Mouse (Mus musculus) G1E (cell line): ENCODE data around the gene Atp11a. TPM values are rescaled to one million over a fixed set of nuclear protein-coding genes. Genes with fewer than 3 reads are reported as not detected.

Source experiments
- ATAC-seq: 2 replicates; pipeline ENCODE4 v1.8.0; 2016; ENCODE audit warnings: mild to moderate bottlenecking; ENCODE audit not compliant: insufficient number of reproducible peaks, poor library complexity, low FRiP score, severe bottlenecking; ENCODE audit errors: extremely low read depth
- DNase-seq: peaks from one replicate; pipeline ENCODE4 v3.0.0; 2012; ENCODE audit warnings: low spot score
- H3K27me3 ChIP-seq: 2 replicates; pipeline ENCODE4 v1.6.1; 2012; ENCODE audit warnings: mild to moderate bottlenecking, low read length, inconsistent platforms; ENCODE audit not compliant: insufficient read depth
- H3K36me3 ChIP-seq: replicated peaks from 2 replicates; pipeline ENCODE3; 2012; ENCODE audit warnings: mild to moderate bottlenecking, inconsistent platforms
- H3K4me1 ChIP-seq: 2 replicates; pipeline ENCODE4 v1.6.1; 2012; ENCODE audit warnings: low read depth, low read length, inconsistent platforms, mixed read lengths; ENCODE audit not compliant: insufficient read depth
- H3K4me3 ChIP-seq: 2 replicates; pipeline ENCODE4 v1.5.1; 2012; ENCODE audit warnings: low read depth, mild to moderate bottlenecking, inconsistent platforms, low read length, moderate library complexity, mixed read lengths
- H3K9me3 ChIP-seq: replicated peaks from 2 replicates; pipeline ENCODE4 v1.6.1; 2012; ENCODE audit warnings: inconsistent platforms
- CTCF ChIP-seq: IDR thresholded peaks from 2 replicates; pipeline ENCODE4 v1.5.1; 2012; ENCODE audit warnings: low read depth, low read length, inconsistent platforms, mixed read lengths
- GATA1 ChIP-seq: IDR thresholded peaks from 2 replicates; pipeline ENCODE4 v1.6.1; 2012; ENCODE audit warnings: borderline replicate concordance, low read length, inconsistent platforms, mixed read lengths
- GATA2 ChIP-seq: IDR thresholded peaks from 2 replicates; pipeline ENCODE4 v1.6.1; 2012; ENCODE audit warnings: low read depth, low read length, inconsistent platforms, borderline replicate concordance
- POLR2AphosphoS5 ChIP-seq: IDR thresholded peaks from 2 replicates; pipeline ENCODE4 v1.6.1; 2012; ENCODE audit warnings: low read depth, low read length, inconsistent platforms; ENCODE audit not compliant: insufficient replicate concordance
- TAL1 ChIP-seq: conservative IDR thresholded peaks from 2 replicates; pipeline ENCODE4 v1.6.1; 2012; ENCODE audit warnings: low read depth, low read length, inconsistent platforms, mixed read lengths
- polyA plus RNA-seq: library from polyadenylated mRNA; stranded (reverse); fragments of >175 nt; gene quantifications from 2 replicates; pipeline ENCODE4 v1.2.3, GENCODE M21; 2012
- total RNA-seq, 2 experiments: library from RNA; stranded (forward) in 1 of 2; stranded (reverse) in 1 of 2; fragments of 200-1000 nt in 1 of 2; fragments of >200 nt in 1 of 2; fragmentation: Nextera tagmentation in 1 of 2; gene quantifications; 2 replicates each; pipeline ENCODE4 v1.2.3; 2014 to 2017

The Atp11a gene
- total and polyA plus RNA-seq, 3 experiments: 0.27 TPM; not detected in 2

DNA sequence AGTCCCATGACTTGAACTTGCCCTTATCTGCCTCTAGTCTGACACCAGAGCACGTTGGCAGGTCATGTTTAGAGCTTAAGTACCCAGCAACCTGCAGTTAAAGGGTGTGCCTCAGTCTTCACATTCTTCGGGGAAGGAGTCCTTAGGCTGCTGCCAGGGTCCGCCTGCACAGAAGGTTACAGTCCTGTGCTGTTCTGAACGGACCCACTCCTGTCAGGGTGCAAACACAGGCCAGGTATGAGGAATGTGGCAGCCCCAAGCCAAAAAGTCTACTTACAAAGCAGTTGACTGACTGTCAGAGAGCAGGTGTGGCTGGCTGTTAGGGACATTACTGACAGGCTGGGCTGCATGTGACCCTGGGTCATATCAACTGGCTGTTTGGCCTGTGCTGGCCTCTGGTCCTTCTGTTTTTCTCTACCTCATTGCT lies 18.1 kb downstream of the Atp11a start:
- peaks cover 9% of the 10 kb centered on the region for H3K27me3 ChIP-seq

DNA sequence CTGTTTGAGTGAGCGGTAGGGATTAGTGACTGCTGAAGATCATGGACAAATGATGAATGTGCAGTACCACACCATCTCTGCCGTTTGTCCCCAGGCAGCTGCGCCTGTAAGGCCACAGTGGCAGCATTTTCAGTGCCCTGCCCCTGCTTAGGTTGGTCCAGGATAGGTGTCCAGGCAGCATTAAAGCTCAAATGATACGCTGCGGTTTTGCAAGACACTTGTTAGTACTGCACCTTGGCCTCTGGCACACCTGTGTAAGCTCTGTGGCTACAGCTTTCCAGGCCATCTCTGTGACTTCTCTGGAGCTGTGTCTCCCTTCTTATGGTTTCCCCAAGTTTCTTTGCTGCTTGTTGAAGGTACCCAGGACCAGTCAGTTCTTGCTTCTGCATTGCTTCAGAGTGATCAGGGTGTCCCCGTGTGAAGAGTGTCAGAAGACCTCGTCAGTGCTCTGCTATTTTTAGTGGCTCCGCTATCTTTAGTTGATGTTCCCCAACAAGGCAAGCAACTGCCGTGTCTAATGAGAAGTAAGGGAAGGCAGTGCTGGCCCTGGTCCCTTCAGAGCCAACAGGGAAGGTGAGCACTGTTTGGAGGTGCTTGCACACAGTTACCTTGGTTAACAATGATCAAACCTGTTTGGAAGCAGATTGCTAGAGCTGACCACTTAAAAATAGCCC lies 18.6 kb downstream of the Atp11a start:
- DNase-seq (no peak), ATAC-seq (no peak)
- Histone ChIP-seq H3K9me3 (no peaks in the 10 kb centered on the region), H3K4me3 (no peak overlapping the region), H3K4me1 (no peaks in the 10 kb centered on the region), H3K27me3 (peaks cover 9% of the 10 kb centered on the region), H3K36me3 (no peaks in the 10 kb centered on the region)
- TF ChIP-seq GATA2: no peak
- TF ChIP-seq TAL1: no peak
- TF ChIP-seq CTCF: no peak
- TF ChIP-seq POLR2AphosphoS5: no peak
- no peak for TF ChIP-seq GATA1

More for the DNA sequence above, 18.1 kb downstream of the Atp11a start:
- no peaks in the 10 kb centered on the region for H3K4me1 ChIP-seq
- H3K36me3 ChIP-seq: no peaks in the 10 kb centered on the region
- DNase-seq: no peak
- no peaks in the 10 kb centered on the region for H3K9me3 ChIP-seq
- ATAC-seq: no peak
- TF ChIP-seq TAL1: no peak
- no peak for TF ChIP-seq CTCF
- TF ChIP-seq GATA2: no peak
- no peak for TF ChIP-seq POLR2AphosphoS5
- TF ChIP-seq GATA1: no peak
- no peak overlapping the region for H3K4me3 ChIP-seq

DNA sequence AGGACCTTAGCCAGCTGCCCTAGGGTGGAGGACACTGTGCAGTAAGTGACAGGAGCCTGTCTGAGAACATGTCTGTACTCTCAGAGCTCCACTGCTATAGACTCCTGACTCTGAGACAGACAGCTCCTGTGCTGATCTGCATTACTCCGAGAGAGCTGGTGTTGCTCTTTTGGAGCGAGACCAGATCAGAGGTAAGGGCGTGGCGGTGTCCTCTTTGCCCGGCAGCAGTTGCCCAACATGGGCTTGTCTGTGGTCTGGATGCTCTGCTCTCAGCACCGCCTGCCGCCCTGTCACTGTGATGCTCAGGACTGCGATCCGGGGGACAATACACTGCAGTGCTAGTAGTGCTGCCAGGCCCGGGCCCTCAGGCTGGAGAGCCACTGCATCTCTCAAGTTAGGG lies 19.4 kb downstream of the Atp11a start:
- H3K9me3 ChIP-seq: no peaks in the 10 kb centered on the region
- H3K4me3 ChIP-seq: no peak overlapping the region
- H3K36me3 ChIP-seq: no peaks in the 10 kb centered on the region
- ATAC-seq (no peak), DNase-seq (no peak)
- TF ChIP-seq CTCF (no peak), GATA2 (no peak), TAL1 (no peak), POLR2AphosphoS5 (no peak), GATA1 (no peak)
- no peaks in the 10 kb centered on the region for H3K4me1 ChIP-seq
- H3K27me3 ChIP-seq: peaks cover 9% of the 10 kb centered on the region

DNA sequence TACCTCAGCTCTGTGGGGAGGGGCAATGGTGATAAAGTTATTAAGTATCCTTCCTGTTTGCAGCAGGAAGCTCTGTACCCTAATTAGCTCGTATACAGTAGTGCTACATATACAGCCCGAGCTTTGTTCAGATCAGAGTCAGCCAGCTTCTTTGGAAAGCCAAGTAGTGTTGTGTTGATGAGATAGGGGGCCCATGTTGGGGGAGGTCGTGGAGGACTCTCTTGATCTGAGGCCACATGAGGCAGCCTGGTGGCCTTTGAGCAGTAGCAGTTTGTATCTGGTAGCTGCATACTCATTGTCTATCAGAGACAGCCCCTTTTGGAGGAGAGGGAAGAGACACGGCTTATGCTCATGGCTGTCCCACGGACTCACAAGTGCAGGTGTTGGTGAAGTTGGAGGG lies 20.4 kb downstream of the Atp11a start:
- Histone ChIP-seq H3K27me3 (peaks cover 9% of the 10 kb centered on the region), H3K36me3 (no peaks in the 10 kb centered on the region), H3K4me3 (no peak overlapping the region), H3K9me3 (no peaks in the 10 kb centered on the region), H3K4me1 (no peaks in the 10 kb centered on the region)
- TF ChIP-seq GATA2 (no peak), POLR2AphosphoS5 (no peak), GATA1 (no peak)
- DNase-seq (no peak), ATAC-seq (no peak)

DNA sequence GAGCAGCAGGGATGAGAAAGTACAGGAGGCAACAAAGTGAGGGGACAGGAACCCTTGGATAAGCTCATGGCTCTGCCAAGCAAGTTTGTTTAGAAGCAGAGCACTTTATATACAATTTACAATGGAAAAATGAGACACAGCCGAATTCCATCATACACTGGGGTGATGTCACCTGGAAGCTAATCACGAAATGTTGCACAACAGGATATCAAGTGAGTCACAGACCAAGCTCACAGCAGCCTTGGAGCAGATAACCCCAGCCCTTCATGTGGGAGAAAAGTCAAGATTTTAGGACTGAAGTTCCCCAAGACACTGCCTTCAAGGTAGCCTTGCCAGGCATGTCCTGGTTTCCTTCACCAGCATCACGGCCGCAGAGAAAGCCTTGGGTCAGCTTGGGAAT lies 22.7 kb downstream of the Atp11a start:
- TF ChIP-seq TAL1 (no peak), GATA1 (no peak), GATA2 (no peak), POLR2AphosphoS5 (no peak), CTCF (no peak)
- Histone ChIP-seq H3K9me3 (no peaks in the 10 kb centered on the region), H3K27me3 (peaks cover 7% of the 10 kb centered on the region), H3K36me3 (no peaks in the 10 kb centered on the region), H3K4me1 (no peaks in the 10 kb centered on the region), H3K4me3 (no peak overlapping the region)
- DNase-seq (no peak), ATAC-seq (no peak)

DNA sequence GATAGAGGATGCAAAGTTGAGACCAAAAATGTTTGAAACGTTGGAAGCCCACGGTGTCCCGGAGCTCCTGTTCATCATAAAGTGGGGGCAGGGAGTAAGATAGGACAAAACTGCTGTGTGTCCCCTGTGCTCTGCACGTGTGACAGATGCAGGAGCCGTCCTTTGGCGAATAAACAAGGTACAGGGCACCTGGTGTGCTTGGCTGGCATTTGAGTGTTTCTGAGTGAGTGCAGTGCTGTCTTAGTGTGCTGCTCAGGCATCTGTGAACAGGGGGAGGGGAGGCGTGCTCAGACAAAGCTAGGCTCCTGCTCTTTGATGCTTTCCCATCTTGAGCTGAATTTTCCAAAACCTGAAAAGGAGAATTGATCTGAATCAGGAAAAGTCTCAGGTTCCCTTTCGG lies 28.7 kb downstream of the Atp11a start:
- TF ChIP-seq CTCF (no peak), POLR2AphosphoS5 (no peak), TAL1 (no peak)
- no peak for DNase-seq
- no peak for ATAC-seq
- Histone ChIP-seq H3K4me3 (no peak overlapping the region), H3K9me3 (no peaks in the 10 kb centered on the region), H3K27me3 (peaks cover 4% of the 10 kb centered on the region; the same call in 1 of the 2 replicates), H3K36me3 (no peaks in the 10 kb centered on the region), H3K4me1 (no peaks in the 10 kb centered on the region)
